Mouse (Mus musculus) 3T3-L1 (cell line): Measurements from ENCODE around the gene Lypla2.

Source experiments
- DNase-seq: peaks from one replicate; pipeline ENCODE4 v3.0.0-alpha.2; 2015; ENCODE audit warnings: low read depth, low spot score

Gene Lypla2

GRCm38 (mm10) chr4:135972911-135973811 is 735 bp upstream of the Lypla2 start:
- DNase-seq: peak; percentile 35

- DNase-seq: no peak
These were observed 446 bp downstream of the Lypla2 start for GRCm38 (mm10) chr4:135971805-135972555.

GRCm38 (mm10) chr4:135970585-135970984 is 1.8 kb downstream of the Lypla2 start:
- no peak for DNase-seq

GRCm38 (mm10) chr4:135969070-135969750 is 3.2 kb downstream of the Lypla2 start:
- no peak for DNase-seq

- no peak for DNase-seq
These were observed 4.1 kb downstream of the Lypla2 start for GRCm38 (mm10) chr4:135968271-135968869.

GRCm38 (mm10) chr4:135967086-135967760 is 5.2 kb downstream of the Lypla2 start:
- DNase-seq: no peak

- no peak for DNase-seq
These were observed 6.1 kb downstream of the Lypla2 start for GRCm38 (mm10) chr4:135966283-135966682.

- DNase-seq: no peak
These were observed 7.3 kb downstream of the Lypla2 start for GRCm38 (mm10) chr4:135965113-135965512.

GRCm38 (mm10) chr4:135964426-135964825 is 8.0 kb downstream of the Lypla2 start:
- DNase-seq: peak; percentile 82

GRCm38 (mm10) chr4:135963457-135964193 is 8.8 kb downstream of the Lypla2 start, which contains the start of gene Gale:
Gale (plus strand) TSS chr4:135963727.
- peak; percentile 97 for DNase-seq

GRCm38 (mm10) chr4:135962946-135963345 is 9.5 kb downstream of the Lypla2 start:
- peak; percentile 55 for DNase-seq

GRCm38 (mm10) chr4:135962198-135962597 is 10.2 kb downstream of the Lypla2 start:
- DNase-seq: no peak

- DNase-seq: no peak
These were observed 10.7 kb downstream of the Lypla2 start for GRCm38 (mm10) chr4:135961709-135962108.

GRCm38 (mm10) chr4:135960717-135961116 is 11.7 kb downstream of the Lypla2 start:
- DNase-seq: peak; percentile 92

GRCm38 (mm10) chr4:135958354-135958753 is 14.1 kb downstream of the Lypla2 start:
- DNase-seq: no peak

- no peak for DNase-seq
These were observed 16.5 kb downstream of the Lypla2 start for GRCm38 (mm10) chr4:135955886-135956285.

GRCm38 (mm10) chr4:135954241-135954640 is 18.2 kb downstream of the Lypla2 start:
- peak; percentile 75 for DNase-seq

- DNase-seq: no peak
These were observed 19.2 kb downstream of the Lypla2 start for GRCm38 (mm10) chr4:135953179-135953578.

- peak; percentile 34 for DNase-seq
These were observed 20.9 kb downstream of the Lypla2 start for GRCm38 (mm10) chr4:135951505-135951904.

- no peak for DNase-seq
These were observed 22.1 kb downstream of the Lypla2 start for GRCm38 (mm10) chr4:135950365-135950764.
